In the genomic region with DNA sequence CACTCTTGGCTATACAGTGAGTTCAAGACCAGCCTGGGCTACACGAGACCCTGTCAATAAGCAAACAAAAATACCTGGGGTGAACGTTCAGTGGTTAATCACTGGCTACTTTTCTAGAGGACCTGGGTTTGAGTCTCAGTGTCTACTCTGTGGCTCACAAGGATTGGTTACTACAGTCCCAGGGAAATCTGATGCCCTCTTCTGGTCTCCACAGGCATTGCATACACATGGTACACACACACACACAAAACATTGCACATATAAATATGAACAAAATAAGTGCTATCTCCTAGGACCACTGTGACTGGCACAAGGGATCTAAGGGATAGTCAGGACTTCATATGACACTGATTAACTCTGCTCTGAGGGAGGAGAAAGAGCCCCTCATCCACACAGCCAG, we compare ENCODE assay signal across 1 mouse cellular context.
TF ChIP-seq lines count a peak whose summit lies in the region.

No protein-coding gene starts in this region.

TF ChIP-seq in MEL, 35 proteins besides CTCF, POLR2A, EP300 and RAD21:
- TF ChIP-seq ZNF384 (IDR thresholded peaks at IDR 0.05; ENCODE audit: low read depth, low read length) = no peak
- TF ChIP-seq TBP (IDR thresholded peaks at IDR 0.05; ENCODE audit: low read depth, low read length) = no peak
- no peak for TF ChIP-seq E2F4 (IDR thresholded peaks at IDR 0.05; ENCODE audit: borderline replicate concordance, low read depth, low read length)
- no peak for TF ChIP-seq POLR2AphosphoS5 (IDR thresholded peaks at IDR 0.05; ENCODE audit: borderline replicate concordance, low read depth, low read length)
- no peak for TF ChIP-seq POLR2AphosphoS2 (IDR thresholded peaks at IDR 0.05; ENCODE audit: low read length)
- TF ChIP-seq MXI1 (IDR thresholded peaks at IDR 0.05; ENCODE audit: low read depth, low read length) = no peak
- TF ChIP-seq JUND (IDR thresholded peaks at IDR 0.05; ENCODE audit: low read depth, low read length) = no peak
- no peak for TF ChIP-seq SIN3A (IDR thresholded peaks at IDR 0.05; ENCODE audit: low read length)
- TF ChIP-seq GABPA (IDR thresholded peaks at IDR 0.05; ENCODE audit: low read depth, low read length) = no peak
- no peak for TF ChIP-seq UBTF (IDR thresholded peaks at IDR 0.05; ENCODE audit: borderline replicate concordance, insufficient read depth, low read depth, low read length)
- TF ChIP-seq ZKSCAN1 (IDR thresholded peaks at IDR 0.05; ENCODE audit: low read depth, low read length) = no peak
- TF ChIP-seq ETS1 (IDR thresholded peaks at IDR 0.05; ENCODE audit: low read depth, low read length) = no peak
- no peak for TF ChIP-seq RCOR1 (IDR thresholded peaks at IDR 0.05; ENCODE audit: low read depth, low read length)
- TF ChIP-seq MAX (IDR thresholded peaks at IDR 0.05; ENCODE audit: low read length) = no peak
- no peak for TF ChIP-seq NRF1 (IDR thresholded peaks at IDR 0.05; ENCODE audit: insufficient read depth, low read depth, low read length, poor library complexity, severe bottlenecking)
- no peak for TF ChIP-seq MYC (IDR thresholded peaks at IDR 0.05; ENCODE audit: low read depth, low read length)
- TF ChIP-seq HCFC1 (IDR thresholded peaks at IDR 0.05; ENCODE audit: low read depth, low read length) = no peak
- no peak for TF ChIP-seq USF1 (IDR thresholded peaks at IDR 0.05; ENCODE audit: low read depth, low read length)
- no peak for TF ChIP-seq TCF12 (IDR thresholded peaks at IDR 0.05; ENCODE audit: low read depth, low read length)
- no peak for TF ChIP-seq MAFK (IDR thresholded peaks at IDR 0.05; ENCODE audit: borderline replicate concordance, low read depth, low read length)
